Mouse (Mus musculus): ENCODE data around the gene Hoga1. TPM values are rescaled to one million over a fixed set of nuclear protein-coding genes. Genes with fewer than 3 reads are reported as not detected.
"Not testable (repeated sequence)": the region's sequence is repeated elsewhere in the genome, so short reads cannot be mapped to it uniquely, and the experiment has no call there.

Gene Hoga1
- polyA plus RNA-seq, 1 experiment: 7.6 TPM

- DNase-seq: no peak
- Histone ChIP-seq H3K4me3 (replicated peaks; ENCODE audit: extremely low read depth, low read depth, low read length) (no peak overlapping the region), H3K4me1 (ENCODE audit: control insufficient read depth, insufficient read depth, low read length) (no peaks in the 10 kb centered on the region)
- 92% methylated on average over 12 of the region's 12 CpGs for WGBS
- no peak for TF ChIP-seq CTCF (IDR thresholded peaks at IDR 0.05; ENCODE audit: insufficient read depth, low read length)
- TF ChIP-seq POLR2A (IDR thresholded peaks at IDR 0.05; ENCODE audit: borderline replicate concordance, extremely low read depth, low read depth, low read length): no peak
Observed at GRCm38 (mm10) chr19:42079006-42079405, 33.6 kb downstream of the Hoga1 start.

GRCm38 (mm10) chr19:42079950-42080349 lies 34.5 kb downstream of the Hoga1 start:
- Histone ChIP-seq H3K4me1 (ENCODE audit: control insufficient read depth, insufficient read depth, low read length) (no peaks in the 10 kb centered on the region), H3K4me3 (replicated peaks; ENCODE audit: extremely low read depth, low read depth, low read length) (no peak overlapping the region)
- 76% methylated on average over 5 of the region's 5 CpGs for WGBS
- DNase-seq: no peak
- TF ChIP-seq CTCF (IDR thresholded peaks at IDR 0.05; ENCODE audit: insufficient read depth, low read length) (no peak), POLR2A (IDR thresholded peaks at IDR 0.05; ENCODE audit: borderline replicate concordance, extremely low read depth, low read depth, low read length) (no peak)

DNA sequence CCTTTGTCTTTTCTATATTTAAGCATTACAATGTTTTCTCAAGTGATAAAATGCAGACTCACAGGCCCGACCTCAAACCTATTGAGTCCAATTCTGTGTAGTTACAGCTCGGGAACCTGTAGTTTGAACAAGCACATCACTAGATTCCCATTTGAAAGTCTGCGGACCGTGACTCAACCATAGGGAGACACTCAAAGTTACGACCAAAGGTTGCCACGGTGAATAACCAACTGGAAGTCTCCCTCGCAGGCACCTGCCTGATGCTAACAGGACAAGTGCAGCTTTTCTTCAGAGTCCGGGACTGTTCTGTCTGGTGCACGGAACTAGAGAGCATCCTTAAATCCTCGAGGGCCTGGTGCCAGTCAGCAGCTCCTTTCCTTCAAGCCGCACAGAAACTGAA lies 35.1 kb downstream of the Hoga1 start:
- no peak for TF ChIP-seq CTCF (IDR thresholded peaks at IDR 0.05; ENCODE audit: insufficient read depth, low read length)
- no peak for TF ChIP-seq POLR2A (IDR thresholded peaks at IDR 0.05; ENCODE audit: borderline replicate concordance, extremely low read depth, low read depth, low read length)
- Histone ChIP-seq H3K4me1 (ENCODE audit: control insufficient read depth, insufficient read depth, low read length) (no peaks in the 10 kb centered on the region), H3K4me3 (replicated peaks; ENCODE audit: extremely low read depth, low read depth, low read length) (no peak overlapping the region)
- WGBS: 85% methylated on average over 11 of the region's 11 CpGs
- no peak for DNase-seq

DNA sequence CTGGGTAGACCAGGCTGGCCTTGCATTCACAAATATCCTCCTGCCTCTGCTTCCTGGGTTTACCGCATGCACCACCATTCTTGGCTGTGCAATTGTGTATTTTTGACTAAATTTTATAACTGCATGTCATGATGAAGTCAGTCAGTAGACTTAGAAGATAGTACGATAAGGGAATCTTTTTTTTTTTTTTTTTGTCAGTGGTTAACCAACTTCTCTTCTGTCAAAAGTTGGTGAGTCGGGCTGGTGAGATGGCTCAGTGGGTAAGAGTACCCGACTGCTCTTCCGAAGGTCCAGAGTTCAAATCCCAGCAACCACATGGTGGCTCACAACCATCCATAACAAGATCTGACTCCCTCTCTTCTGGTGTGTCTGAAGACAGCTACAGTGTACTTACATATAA lies 36.2 kb downstream of the Hoga1 start:
- H3K4me3 ChIP-seq (replicated peaks; ENCODE audit: extremely low read depth, low read depth, low read length); H3K4me1 ChIP-seq (ENCODE audit: control insufficient read depth, insufficient read depth, low read length); DNase-seq: not testable (repeated sequence)
- WGBS: 88% methylated on average over 5 of the region's 5 CpGs

- Histone ChIP-seq H3K4me1 (ENCODE audit: control insufficient read depth, insufficient read depth, low read length) (0 out of 2 replicates have a peak, but pooled peaks cover 2% of the 10 kb centered on the region), H3K4me3 (replicated peaks; ENCODE audit: extremely low read depth, low read depth, low read length) (peak overlapping the region; percentile 63)
- DNase-seq: no peak
- TF ChIP-seq CTCF (IDR thresholded peaks at IDR 0.05; ENCODE audit: insufficient read depth, low read length) (no peak), POLR2A (IDR thresholded peaks at IDR 0.05; ENCODE audit: borderline replicate concordance, extremely low read depth, low read depth, low read length) (no peak)
- 11% methylated on average over 10 of the region's 10 CpGs for WGBS
Observed at GRCm38 (mm10) chr19:42085690-42086089, 40.3 kb downstream of the Hoga1 start.

DNA sequence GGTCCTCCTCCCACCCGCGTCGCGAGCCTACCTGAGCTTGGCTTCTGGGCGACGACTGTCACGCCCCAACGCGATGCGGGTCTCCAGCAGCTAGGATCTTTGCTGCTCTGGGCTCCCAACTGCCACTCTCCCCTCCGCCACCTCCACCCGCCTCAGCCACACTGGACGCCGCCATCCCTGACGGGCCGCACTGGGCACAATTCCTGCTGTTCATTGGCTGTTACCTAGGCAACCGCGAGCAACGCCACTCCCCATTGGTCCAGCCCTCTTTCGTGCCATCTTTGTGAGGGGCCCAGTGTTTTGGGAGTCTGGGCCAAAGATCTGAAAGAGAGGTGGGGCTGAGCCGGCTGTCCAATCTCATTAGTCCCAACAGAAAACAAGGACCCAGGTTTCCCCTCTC lies 40.8 kb downstream of the Hoga1 start, which contains the start of gene Morn4:
TSS of gene Morn4 (minus strand) at position 192 of the 400 bp plus-strand sequence.
- 2% methylated on average over 21 of the region's 21 CpGs for WGBS
- Histone ChIP-seq H3K4me3 (replicated peaks; ENCODE audit: extremely low read depth, low read depth, low read length) (peak within 1 kb of the TSS; percentile 63), H3K4me1 (ENCODE audit: control insufficient read depth, insufficient read depth, low read length) (peaks cover 5% of the 10 kb centered on the region; the same call in 1 of the 2 replicates)
- 0 out of 2 replicates have a peak, but pooled peaks have one; percentile 32 for TF ChIP-seq POLR2A (IDR thresholded peaks at IDR 0.05; ENCODE audit: borderline replicate concordance, extremely low read depth, low read depth, low read length)
- no peak for TF ChIP-seq CTCF (IDR thresholded peaks at IDR 0.05; ENCODE audit: insufficient read depth, low read length)
- DNase-seq: peak; percentile 57

DNA sequence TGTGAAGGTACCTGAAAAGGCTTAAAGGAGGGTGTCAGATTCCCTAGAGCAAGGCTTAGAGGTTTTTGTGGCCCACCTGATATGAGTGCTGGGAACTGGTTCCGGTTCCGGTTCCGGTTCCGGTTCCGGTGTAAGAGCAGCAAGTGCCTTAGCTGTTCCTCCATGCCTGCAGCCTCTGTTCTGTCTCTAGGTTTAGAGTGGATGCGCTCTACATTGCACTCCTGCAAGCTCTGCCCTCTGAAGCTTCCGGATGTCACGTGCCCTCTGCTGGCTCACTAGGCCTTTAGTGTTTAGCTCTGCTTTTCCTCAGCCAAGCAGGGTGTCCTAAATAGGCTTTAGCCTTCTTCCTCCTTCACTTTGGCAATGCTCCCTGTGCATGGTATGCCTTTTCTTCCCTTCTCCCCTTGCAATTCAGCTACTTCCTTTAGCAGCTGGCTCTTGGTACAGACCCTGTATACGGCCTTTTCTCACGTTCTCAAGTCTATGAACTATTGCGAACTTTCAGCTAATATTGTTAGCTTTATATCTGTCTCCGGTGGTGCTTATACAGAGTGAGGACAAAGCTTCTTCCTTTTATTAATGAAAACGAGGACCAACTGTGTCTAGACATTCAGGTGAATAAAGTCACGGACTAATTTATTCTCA lies 43.8 kb downstream of the Hoga1 start:
- 7% methylated on average over 14 of the region's 14 CpGs for WGBS
- TF ChIP-seq CTCF (IDR thresholded peaks at IDR 0.05; ENCODE audit: insufficient read depth, low read length): no peak
- TF ChIP-seq POLR2A (IDR thresholded peaks at IDR 0.05; ENCODE audit: borderline replicate concordance, extremely low read depth, low read depth, low read length): peak; percentile 61; the same call in 1 of the 2 replicates

GRCm38 (mm10) chr19:42089748-42090595 lies 44.6 kb downstream of the Hoga1 start, which contains the start of gene Pi4k2a:
Pi4k2a (plus strand) TSS chr19:42090470.
- TF ChIP-seq CTCF (IDR thresholded peaks at IDR 0.05; ENCODE audit: insufficient read depth, low read length): no peak
- TF ChIP-seq POLR2A (IDR thresholded peaks at IDR 0.05; ENCODE audit: borderline replicate concordance, extremely low read depth, low read depth, low read length): peak; percentile 73; the same call in 1 of the 2 replicates
- peak; percentile 97 for DNase-seq
- under 1% methylated on average over 52 of the region's 55 CpGs for WGBS
- Histone ChIP-seq H3K4me3 (replicated peaks; ENCODE audit: extremely low read depth, low read depth, low read length) (peak within 1 kb of the TSS; percentile 88), H3K4me1 (ENCODE audit: control insufficient read depth, insufficient read depth, low read length) (peaks cover 9% of the 10 kb centered on the region; the same call in 1 of the 2 replicates)

More for the DNA sequence above, 43.8 kb downstream of the Hoga1 start:
- Histone ChIP-seq H3K4me1 (ENCODE audit: control insufficient read depth, insufficient read depth, low read length) (peaks cover 9% of the 10 kb centered on the region; the same call in 1 of the 2 replicates), H3K4me3 (replicated peaks; ENCODE audit: extremely low read depth, low read depth, low read length) (peak overlapping the region; percentile 6)
- DNase-seq: peak; percentile 63

GRCm38 (mm10) chr19:42090637-42091141 lies 45.3 kb downstream of the Hoga1 start:
- no peak for DNase-seq

More at GRCm38 (mm10) chr19:42090637-42091141, 45.3 kb downstream of the Hoga1 start:
- under 1% methylated on average over 52 of the region's 52 CpGs for whole genome bisulfite sequencing
- H3K4me3 ChIP-seq (replicated peaks; ENCODE audit: extremely low read depth, low read depth, low read length): peak overlapping the region; percentile 88
- TF ChIP-seq CTCF (IDR thresholded peaks at IDR 0.05; ENCODE audit: insufficient read depth, low read length) (no peak), POLR2A (IDR thresholded peaks at IDR 0.05; ENCODE audit: borderline replicate concordance, extremely low read depth, low read depth, low read length) (no peak)
- H3K4me1 ChIP-seq (ENCODE audit: control insufficient read depth, insufficient read depth, low read length): peaks cover 9% of the 10 kb centered on the region; the same call in 1 of the 2 replicates

Data from lung, adult 2 months (tissue).